18 mouse cellular contexts compared by ENCODE assay signal in the genomic region with DNA sequence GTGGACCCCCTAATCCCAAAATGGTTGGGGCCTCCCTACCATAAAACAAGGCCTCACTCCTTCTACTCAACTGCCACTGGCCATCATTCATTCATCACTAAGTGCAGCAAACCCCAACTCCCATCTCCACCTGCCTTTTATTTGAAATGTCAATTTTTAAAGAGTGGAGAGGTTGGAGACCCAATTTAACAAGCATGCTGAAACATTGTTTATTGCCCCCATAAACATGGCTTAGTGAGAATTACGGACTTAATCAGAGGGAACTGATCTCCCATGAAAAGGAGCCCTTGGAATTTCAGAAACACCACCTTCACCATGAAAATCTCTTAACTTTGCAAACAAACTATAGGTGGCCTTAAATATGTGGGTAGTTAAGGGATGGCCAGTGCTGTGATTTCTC.
DNase-seq lines count a peak whose midpoint lies in the region; ATAC-seq and TF ChIP-seq lines count a peak whose summit lies in the region.
"Had no signal": no experiment of that assay in that cellular context is flagged by ENCODE, and none has a peak within 500 bp of the region (broad histone marks: within the 10 kb centered on the region; RNA-seq: fewer than 3 reads in every experiment).

No protein-coding gene starts in this region.

- H3K4me2 ChIP-seq in kidney, postnatal 0 days (ENCODE audit: low read length) = no peak overlapping the region
- H3K4me2 ChIP-seq in kidney, embryonic 14.5 days (replicated peaks; ENCODE audit: low read depth, low read length) = no peak overlapping the region
- H3K4me2 ChIP-seq: embryonic facial prominence, embryonic 12.5 days; forebrain, embryonic 13.5 days; forebrain, embryonic 15.5 days had no signal

- WGBS in kidney, postnatal 0 days = 46% methylated on average over 1 of the region's 1 CpGs
- WGBS in kidney, embryonic 14.5 days = 51% methylated on average over 1 of the region's 1 CpGs

- H3K4me1 ChIP-seq in kidney, postnatal 0 days (replicated peaks; ENCODE audit: insufficient read depth, low read length) = no peaks in the 10 kb centered on the region
- no peaks in the 10 kb centered on the region for H3K4me1 ChIP-seq in kidney, embryonic 14.5 days (ENCODE audit: control insufficient read depth, insufficient read depth, low read length)
- H3K4me1 ChIP-seq: embryonic facial prominence, embryonic 12.5 days had no signal

- ATAC-seq in kidney, postnatal 0 days (replicated peaks; ENCODE audit: low FRiP score, low read depth) = no peak
- ATAC-seq in kidney, embryonic 14.5 days (ENCODE audit: low FRiP score, low TSS enrichment) = no peak
- ATAC-seq: forebrain, embryonic 13.5 days; forebrain, embryonic 15.5 days; forebrain, postnatal 0 days had no signal

- H3K9me3 ChIP-seq in kidney, postnatal 0 days (replicated peaks; ENCODE audit: low read length) = no peaks in the 10 kb centered on the region
- no peaks in the 10 kb centered on the region for H3K9me3 ChIP-seq in kidney, embryonic 14.5 days (ENCODE audit: control insufficient read depth, low read length)
- H3K9me3 ChIP-seq: embryonic facial prominence, embryonic 10.5 days; embryonic facial prominence, embryonic 12.5 days; forebrain, embryonic 13.5 days; forebrain, embryonic 15.5 days had no signal

- H3K27ac ChIP-seq in kidney, postnatal 0 days = no peak overlapping the region
- no peak overlapping the region for H3K27ac ChIP-seq in kidney, embryonic 14.5 days (ENCODE audit: low read depth, low read length)
- H3K27ac ChIP-seq: embryonic facial prominence, embryonic 10.5 days; embryonic facial prominence, embryonic 12.5 days; forebrain, embryonic 13.5 days; forebrain, embryonic 15.5 days had no signal

- no peak overlapping the region for H3K9ac ChIP-seq in kidney, postnatal 0 days (ENCODE audit: low read depth, low read length)
- no peak overlapping the region for H3K9ac ChIP-seq in kidney, embryonic 14.5 days (ENCODE audit: low read depth, low read length)
- H3K9ac ChIP-seq: embryonic facial prominence, embryonic 12.5 days; forebrain, embryonic 13.5 days; forebrain, embryonic 15.5 days; forebrain, postnatal 0 days had no signal

- no peaks in the 10 kb centered on the region for H3K27me3 ChIP-seq in kidney, postnatal 0 days (ENCODE audit: insufficient read depth, low read length)
- no peaks in the 10 kb centered on the region for H3K27me3 ChIP-seq in kidney, embryonic 14.5 days (ENCODE audit: control insufficient read depth, insufficient read depth, low read length)
- H3K27me3 ChIP-seq: embryonic facial prominence, embryonic 12.5 days; forebrain, embryonic 13.5 days; forebrain, embryonic 15.5 days had no signal

- no peak for TF ChIP-seq CTCF in kidney, postnatal 0 days (IDR thresholded peaks at IDR 0.05; ENCODE audit: low read depth)

- peak; percentile 29 for DNase-seq in kidney, postnatal 0 days (ENCODE audit: low spot score)
- peak; percentile 86 for DNase-seq in hindlimb bud, embryonic 11.5 days (ENCODE audit: extremely low spot score, low read depth, low spot score)
- DNase-seq in spleen, postnatal 10 days (ENCODE audit: low spot score in 2 of 2) = no peak
- DNase-seq in adrenal gland, postnatal 36 days = no peak
- DNase-seq: adrenal gland, adult 2 months; adrenal gland, postnatal 10 days; adrenal gland, postnatal 25 days; cerebellum, adult 11-12 months; cerebellum, adult 2 months; cerebellum, adult 9-10 months; cerebellum, postnatal 10 days; cerebellum, postnatal 25 days; forebrain, postnatal 0 days had no signal

- no peak overlapping the region for H3K4me3 ChIP-seq in kidney, postnatal 0 days (replicated peaks; ENCODE audit: low read depth, low read length)
- H3K4me3 ChIP-seq in kidney, embryonic 14.5 days (ENCODE audit: low read length) = no peak overlapping the region
- H3K4me3 ChIP-seq: embryonic facial prominence, embryonic 10.5 days; embryonic facial prominence, embryonic 12.5 days; forebrain, embryonic 13.5 days; forebrain, embryonic 15.5 days had no signal

- no peaks in the 10 kb centered on the region for H3K36me3 ChIP-seq in kidney, postnatal 0 days (ENCODE audit: insufficient read depth, low read length)
- no peaks in the 10 kb centered on the region for H3K36me3 ChIP-seq in kidney, embryonic 14.5 days (ENCODE audit: control insufficient read depth, insufficient read depth, low read length)
- H3K36me3 ChIP-seq: embryonic facial prominence, embryonic 10.5 days; embryonic facial prominence, embryonic 12.5 days; forebrain, embryonic 15.5 days had no signal

Comparison
In these comparisons a context has a peak if more than half of its experiments do, and no peak if none do; other contexts are left out.
1. DNase-seq: peak in kidney, postnatal 0 days (single experiment) and hindlimb bud, embryonic 11.5 days (single experiment); none in spleen, postnatal 10 days (0 of 2) and adrenal gland, postnatal 36 days (0 of 2).